Comparison of ENCODE assay signal across 18 mouse cellular contexts in the genomic region with DNA sequence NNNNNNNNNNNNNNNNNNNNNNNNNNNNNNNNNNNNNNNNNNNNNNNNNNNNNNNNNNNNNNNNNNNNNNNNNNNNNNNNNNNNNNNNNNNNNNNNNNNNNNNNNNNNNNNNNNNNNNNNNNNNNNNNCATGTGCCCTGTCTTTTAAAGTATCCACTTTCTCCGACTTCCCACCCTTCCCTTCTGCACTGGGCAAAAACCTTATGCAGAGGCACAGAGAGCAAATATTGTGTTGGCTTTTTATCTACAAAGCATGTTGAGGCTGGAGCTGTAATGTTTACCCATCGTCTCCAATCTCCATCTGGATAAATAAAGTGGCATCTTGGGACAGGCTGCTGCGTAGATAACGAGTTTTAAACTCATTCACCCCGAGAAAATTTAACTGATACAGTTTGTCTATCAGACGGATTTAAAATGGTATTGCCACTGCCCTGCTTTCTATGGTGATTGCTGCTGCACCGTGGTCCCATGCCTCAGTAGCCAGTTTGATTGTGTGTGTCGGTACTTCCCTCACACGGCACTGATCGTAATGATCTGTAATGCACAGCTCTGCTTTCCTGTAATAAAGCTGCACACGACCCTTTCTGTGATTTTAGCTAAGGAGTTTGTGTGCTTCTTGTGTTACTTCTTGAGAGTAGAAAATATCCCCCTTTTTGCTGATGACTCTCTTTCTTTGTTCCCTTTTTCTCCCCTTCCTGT.
DNase-seq lines count a peak whose midpoint lies in the region; ATAC-seq and TF ChIP-seq lines count a peak whose summit lies in the region.
"Had no signal": no experiment of that assay in that cellular context is flagged by ENCODE, and none has a peak within 500 bp of the region (broad histone marks: within the 10 kb centered on the region; RNA-seq: fewer than 3 reads in every experiment).

No protein-coding gene starts in this region.

- no peak overlapping the region for H3K9ac ChIP-seq in lung, embryonic 14.5 days
- H3K9ac ChIP-seq in hindbrain, postnatal 0 days (replicated peaks; ENCODE audit: low read length) = no peak overlapping the region
- peak overlapping the region; percentile 54 for H3K9ac ChIP-seq in neural tube, embryonic 13.5 days

- no peak for TF ChIP-seq CTCF in lung, embryonic 14.5 days (IDR thresholded peaks at IDR 0.05; ENCODE audit: low read depth)
- TF ChIP-seq CTCF in hindbrain, postnatal 0 days (IDR thresholded peaks at IDR 0.05; ENCODE audit: low read depth) = no peak

- peak; percentile 32 for DNase-seq in embryo, embryonic 10 days (ENCODE audit: low spot score)
- DNase-seq in embryo, embryonic 9.5 days (ENCODE audit: extremely low spot score) = no peak
- peak; percentile 3 for DNase-seq in lung, embryonic 14.5 days
- no peak for DNase-seq in lung, postnatal 25 days (ENCODE audit: low spot score)
- DNase-seq in hindbrain, postnatal 0 days (ENCODE audit: low spot score) = peak; percentile 20
- DNase-seq in right cerebral cortex, postnatal 4 days = no peak
- DNase-seq in adrenal gland, adult 2 months = no peak
- DNase-seq: cerebellum, adult 11 months; gastrocnemius, adult 2 months; heart, adult 18-20 months; heart, postnatal 4 days; kidney, adult 18-20 months; lung, adult 18-20 months; thymus, adult 2 months had no signal

- no peaks in the 10 kb centered on the region for H3K36me3 ChIP-seq in lung, embryonic 14.5 days (ENCODE audit: insufficient read depth)
- H3K36me3 ChIP-seq in hindbrain, postnatal 0 days (ENCODE audit: insufficient read depth, low read length) = no peaks in the 10 kb centered on the region
- H3K36me3 ChIP-seq in neural tube, embryonic 13.5 days = no peaks in the 10 kb centered on the region

- H3K4me3 ChIP-seq in lung, embryonic 14.5 days (ENCODE audit: low read depth, low read length) = no peak overlapping the region
- no peak overlapping the region for H3K4me3 ChIP-seq in hindbrain, postnatal 0 days (ENCODE audit: low read length)
- H3K4me3 ChIP-seq in neural tube, embryonic 13.5 days = no peak overlapping the region
- H3K4me3 ChIP-seq: gastrocnemius, adult 2 months; megakaryocyte, embryonic 14.5 days had no signal

- H3K27ac ChIP-seq in lung, embryonic 14.5 days (ENCODE audit: low read depth) = no peak overlapping the region
- H3K27ac ChIP-seq in hindbrain, postnatal 0 days = no peak overlapping the region
- peak overlapping the region; percentile 61 for H3K27ac ChIP-seq in neural tube, embryonic 13.5 days (replicated peaks)
- H3K27ac ChIP-seq: gastrocnemius, adult 2 months had no signal

- ATAC-seq in lung, embryonic 14.5 days (ENCODE audit: insufficient read depth) = no peak
- ATAC-seq in hindbrain, postnatal 0 days = no peak
- peak; percentile 85 for ATAC-seq in neural tube, embryonic 13.5 days (ENCODE audit: low read depth)
- ATAC-seq: activated CD4-positive, CD25-positive, alpha-beta regulatory T cell, adult 4 months had no signal

- no peaks in the 10 kb centered on the region for H3K9me3 ChIP-seq in lung, embryonic 14.5 days (ENCODE audit: low read depth, low read length)
- H3K9me3 ChIP-seq in hindbrain, postnatal 0 days (ENCODE audit: low read length) = no peaks in the 10 kb centered on the region
- no peaks in the 10 kb centered on the region for H3K9me3 ChIP-seq in neural tube, embryonic 13.5 days
- H3K9me3 ChIP-seq: megakaryocyte, embryonic 14.5 days had no signal

- H3K4me1 ChIP-seq in lung, embryonic 14.5 days (ENCODE audit: insufficient read depth) = peaks cover 6% of the 10 kb centered on the region; the same call in 1 of the 2 replicates
- H3K4me1 ChIP-seq in hindbrain, postnatal 0 days (ENCODE audit: insufficient read depth, low read length) = no peaks in the 10 kb centered on the region; the same call in 1 of the 2 replicates
- peaks cover 18% of the 10 kb centered on the region for H3K4me1 ChIP-seq in neural tube, embryonic 13.5 days (replicated peaks)
- H3K4me1 ChIP-seq: megakaryocyte, embryonic 14.5 days had no signal

- no peaks in the 10 kb centered on the region for H3K27me3 ChIP-seq in lung, embryonic 14.5 days (ENCODE audit: insufficient read depth, low read length)
- no peaks in the 10 kb centered on the region for H3K27me3 ChIP-seq in hindbrain, postnatal 0 days (ENCODE audit: insufficient read depth, low read length)
- H3K27me3 ChIP-seq in neural tube, embryonic 13.5 days = no peaks in the 10 kb centered on the region
- H3K27me3 ChIP-seq: CH12.LX; megakaryocyte, embryonic 14.5 days had no signal

- peak overlapping the region; percentile 15; the same call in 1 of the 2 replicates for H3K4me2 ChIP-seq in lung, embryonic 14.5 days
- 0 out of 2 replicates have a peak overlapping the region, but pooled peaks have one; percentile 16 for H3K4me2 ChIP-seq in hindbrain, postnatal 0 days (ENCODE audit: low read depth, low read length)
- peak overlapping the region; percentile 36 for H3K4me2 ChIP-seq in neural tube, embryonic 13.5 days

- WGBS in lung, embryonic 14.5 days = 19% methylated on average over 11 of the region's 11 CpGs
- WGBS in hindbrain, postnatal 0 days = 48% methylated on average over 11 of the region's 11 CpGs
- 19% methylated on average over 11 of the region's 11 CpGs for WGBS in neural tube, embryonic 13.5 days

Comparison
In these comparisons a context has a peak if more than half of its experiments do, and no peak if none do; other contexts are left out.
1. DNase-seq: peak in embryo, embryonic 10 days (single experiment), lung, embryonic 14.5 days (single experiment) and hindbrain, postnatal 0 days (single experiment); none in embryo, embryonic 9.5 days (single experiment), lung, postnatal 25 days (single experiment), right cerebral cortex, postnatal 4 days (single experiment) and adrenal gland, adult 2 months (single experiment).
2. Peak in every context shown above with its lines, with median percentiles within 50 percentile points of each other: H3K4me2 ChIP-seq.